Mouse (Mus musculus) lung, postnatal 0 days (tissue): ENCODE measurements around the gene Gtf3c2.

Experiments
- CTCF ChIP-seq: IDR thresholded peaks from 2 replicates; pipeline ENCODE4 v1.5.1; 2016; ENCODE audit warnings: antibody characterized with exemption, mild to moderate bottlenecking
- EP300 ChIP-seq: IDR thresholded peaks from 2 replicates; pipeline ENCODE4 v1.6.1; 2016; ENCODE audit warnings: antibody characterized with exemption, mild to moderate bottlenecking, control low read depth

- TF ChIP-seq CTCF (no peak), EP300 (no peak)
These were observed 13.8 kb upstream of the Gtf3c2 start for GRCm38 (mm10) chr5:31193631-31194281.
